Mouse (Mus musculus): Measurements from ENCODE around the gene Auh.

Gene Auh

DNA sequence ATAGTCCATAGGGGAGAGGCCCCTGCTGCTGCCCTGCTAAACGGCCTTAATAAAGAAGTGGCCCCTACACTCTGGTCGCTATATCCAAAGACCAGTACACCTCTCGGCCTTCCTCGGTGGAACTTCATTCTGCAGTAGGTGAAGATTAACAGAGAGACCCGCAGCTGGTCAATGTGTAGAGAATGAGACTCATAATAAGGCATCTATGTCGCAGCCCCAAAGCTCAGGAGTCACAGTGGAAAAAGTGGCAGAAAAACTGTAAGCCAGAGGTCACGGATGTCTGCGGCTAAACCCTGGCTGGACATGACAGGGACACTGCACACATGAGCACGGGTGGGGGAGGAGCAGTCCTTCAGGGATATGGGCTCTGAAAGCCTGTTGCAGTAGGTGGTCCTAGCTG is 39.2 kb downstream of the Auh start:
- in situ Hi-C loops (cut with MboI; ENCODE audit: low pct_unique_long_range_greater_than_20kb in 1 of 2, low sequenced_read_pairs in 2 of 2, unreplicated experiment in 1 of 2) = no loop called here

DNA sequence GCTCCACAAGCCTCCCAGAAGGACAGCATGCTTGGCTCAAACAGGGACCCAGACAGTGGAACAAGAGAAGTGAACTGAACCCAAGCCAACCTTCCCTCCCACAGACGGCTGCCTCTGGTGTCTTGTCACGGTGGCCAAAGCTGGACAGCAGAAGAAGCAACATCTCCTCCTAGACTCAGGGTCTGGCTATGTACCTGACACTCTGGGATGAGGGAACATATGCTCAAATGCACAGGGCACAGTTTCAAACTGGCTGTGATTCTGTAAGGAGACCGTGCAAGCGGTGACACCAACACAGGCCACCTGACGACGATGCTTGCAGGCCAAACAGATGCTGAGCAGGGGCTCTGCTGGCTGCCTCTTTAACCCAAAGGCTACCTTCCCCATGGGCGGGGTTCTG is 42.7 kb downstream of the Auh start:
- in situ Hi-C loops (cut with MboI; ENCODE audit: low pct_unique_long_range_greater_than_20kb in 1 of 2, low sequenced_read_pairs in 2 of 2, unreplicated experiment in 1 of 2) = no loop called here

DNA sequence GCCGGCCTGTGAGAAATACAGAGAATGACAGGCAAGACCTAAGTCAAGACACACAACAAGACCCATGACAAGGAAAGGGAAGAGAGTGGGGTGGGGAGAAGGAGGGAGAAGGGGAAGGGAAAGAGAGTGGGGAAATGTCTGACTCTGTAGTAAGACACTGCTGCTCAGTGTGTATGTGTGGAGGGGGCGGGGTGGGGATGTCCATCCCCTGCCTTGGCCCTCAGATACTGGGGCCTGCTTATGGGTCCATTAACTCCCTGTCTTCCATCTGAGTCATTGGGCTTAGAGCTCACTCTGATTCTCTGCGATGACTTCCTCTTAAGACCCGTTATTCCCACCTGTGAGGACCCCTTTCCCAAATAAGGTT is 45.5 kb downstream of the Auh start:
- in situ Hi-C loops (cut with MboI; ENCODE audit: low pct_unique_long_range_greater_than_20kb in 1 of 2, low sequenced_read_pairs in 2 of 2, unreplicated experiment in 1 of 2) = no loop called here

- in situ Hi-C loops (cut with MboI; ENCODE audit: low pct_unique_long_range_greater_than_20kb in 1 of 2, low sequenced_read_pairs in 2 of 2, unreplicated experiment in 1 of 2) = no loop called here
Measured at GRCm38 (mm10) chr13:52883084-52883959, 46.2 kb downstream of the Auh start.

DNA sequence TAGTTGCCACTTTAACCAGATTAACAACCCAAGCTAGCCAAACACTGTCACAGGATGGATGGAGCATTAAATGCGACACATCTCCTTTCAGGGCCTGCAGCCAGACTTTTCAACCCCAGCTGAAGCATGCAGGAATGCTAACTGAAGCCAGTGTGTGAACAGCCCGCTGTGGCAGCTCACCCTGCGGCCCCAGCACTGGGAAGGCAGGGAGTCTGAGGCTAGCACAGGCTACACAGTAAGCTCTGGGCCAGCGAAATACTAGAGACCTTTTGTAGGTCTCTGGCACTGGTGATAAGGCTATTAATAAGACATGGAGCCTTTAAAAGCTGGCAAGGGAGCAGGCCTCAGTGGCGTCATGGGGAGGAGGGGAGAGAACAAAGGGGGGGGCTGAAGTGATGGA is 49.1 kb downstream of the Auh start:
- in situ Hi-C loops (cut with MboI; ENCODE audit: low pct_unique_long_range_greater_than_20kb in 1 of 2, low sequenced_read_pairs in 2 of 2, unreplicated experiment in 1 of 2) = no loop called here

DNA sequence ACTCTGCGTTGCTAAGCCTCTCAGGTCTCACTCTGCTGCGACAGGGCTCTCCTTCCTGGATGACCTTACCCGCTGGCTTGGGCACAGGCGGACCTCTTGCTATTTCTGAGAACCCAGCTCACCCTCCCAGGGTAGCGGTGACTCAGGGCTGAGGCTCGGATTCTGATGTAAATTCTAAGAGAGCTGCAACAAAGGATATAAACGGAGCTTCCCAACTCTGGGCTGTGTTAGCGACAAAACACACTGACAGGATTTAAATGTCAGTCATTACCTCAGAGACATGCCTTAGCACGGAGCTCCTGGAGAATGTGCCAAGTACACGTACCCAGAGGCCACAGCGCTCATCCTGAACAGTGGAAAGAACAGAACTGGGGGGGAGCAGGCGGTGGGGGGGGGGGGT is 49.6 kb downstream of the Auh start:
- in situ Hi-C loops (cut with MboI; ENCODE audit: low pct_unique_long_range_greater_than_20kb in 1 of 2, low sequenced_read_pairs in 2 of 2, unreplicated experiment in 1 of 2) = no loop called here

GRCm38 (mm10) chr13:52879291-52879690 is 50.2 kb downstream of the Auh start:
- in situ Hi-C loops (cut with MboI; ENCODE audit: low pct_unique_long_range_greater_than_20kb in 1 of 2, low sequenced_read_pairs in 2 of 2, unreplicated experiment in 1 of 2) = no loop called here

GRCm38 (mm10) chr13:52878823-52879222 is 50.7 kb downstream of the Auh start:
- in situ Hi-C loops (cut with MboI; ENCODE audit: low pct_unique_long_range_greater_than_20kb in 1 of 2, low sequenced_read_pairs in 2 of 2, unreplicated experiment in 1 of 2) = no loop called here

- in situ Hi-C loops (cut with MboI; ENCODE audit: low pct_unique_long_range_greater_than_20kb in 1 of 2, low sequenced_read_pairs in 2 of 2, unreplicated experiment in 1 of 2) = no loop called here
Measured at GRCm38 (mm10) chr13:52875541-52876325, 53.7 kb downstream of the Auh start.

DNA sequence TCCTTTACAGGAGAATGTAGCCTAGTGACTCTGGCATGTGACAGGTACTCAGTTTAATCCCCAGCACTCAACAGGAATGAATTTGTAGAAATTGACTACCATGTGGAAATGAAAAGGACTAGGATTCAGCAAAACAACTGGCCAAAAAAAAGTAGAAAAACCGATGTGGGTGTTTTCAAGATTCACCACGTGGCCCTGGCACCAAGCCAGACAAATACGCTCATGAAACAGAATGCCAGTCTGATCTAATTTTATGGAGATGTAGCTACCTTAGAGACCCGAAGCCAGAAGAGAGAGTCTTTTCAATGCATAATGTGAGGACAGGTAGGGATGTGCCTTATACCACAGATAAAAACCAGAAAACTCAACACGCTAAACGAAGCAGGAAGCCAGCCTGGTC is 54.4 kb downstream of the Auh start:
- in situ Hi-C loops (cut with MboI; ENCODE audit: low pct_unique_long_range_greater_than_20kb in 1 of 2, low sequenced_read_pairs in 2 of 2, unreplicated experiment in 1 of 2) = no loop called here

DNA sequence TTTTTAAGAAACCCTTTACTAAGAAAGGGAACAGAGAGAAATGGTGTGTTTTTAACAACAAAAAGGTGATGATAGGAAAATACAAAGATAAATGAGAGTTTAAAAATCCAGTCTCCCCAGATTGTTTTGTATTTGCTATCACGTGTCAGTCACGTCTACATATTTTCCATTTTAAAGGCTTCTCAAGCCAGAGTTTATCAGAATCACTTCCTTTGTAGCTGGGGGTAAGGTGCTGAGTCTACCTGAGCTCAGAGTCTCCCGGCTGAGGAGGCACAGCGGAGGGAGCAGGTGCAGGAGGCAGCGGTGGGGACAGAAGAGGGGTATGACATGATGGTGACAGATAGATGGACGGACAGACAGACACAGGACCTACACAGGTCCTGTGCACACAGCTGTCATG is 55.1 kb downstream of the Auh start:
- in situ Hi-C loops (cut with MboI; ENCODE audit: low pct_unique_long_range_greater_than_20kb in 1 of 2, low sequenced_read_pairs in 2 of 2, unreplicated experiment in 1 of 2) = no loop called here

DNA sequence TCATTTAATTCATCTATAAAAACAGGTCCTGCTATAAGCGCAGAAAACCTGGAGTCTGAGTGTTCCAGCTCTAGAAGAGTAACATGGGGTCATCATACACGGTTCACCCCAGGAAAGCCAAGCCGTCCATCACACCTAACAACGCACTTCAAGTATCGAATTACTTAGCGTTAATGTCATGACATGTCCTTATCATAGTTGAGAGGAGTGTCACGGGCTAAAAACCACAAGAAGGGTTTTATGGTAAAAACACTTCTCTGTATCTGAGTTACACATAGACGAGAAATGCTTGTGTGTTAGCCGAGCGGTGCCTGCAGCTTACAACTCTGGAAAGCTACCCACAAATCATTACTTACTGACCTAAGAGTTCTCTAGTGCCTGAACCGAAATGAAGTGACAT is 55.6 kb downstream of the Auh start:
- in situ Hi-C loops (cut with MboI; ENCODE audit: low pct_unique_long_range_greater_than_20kb in 1 of 2, low sequenced_read_pairs in 2 of 2, unreplicated experiment in 1 of 2) = no loop called here

- in situ Hi-C loops (cut with MboI; ENCODE audit: low pct_unique_long_range_greater_than_20kb in 1 of 2, low sequenced_read_pairs in 2 of 2, unreplicated experiment in 1 of 2) = no loop called here
Measured at GRCm38 (mm10) chr13:52866005-52866792, 63.3 kb downstream of the Auh start.

DNA sequence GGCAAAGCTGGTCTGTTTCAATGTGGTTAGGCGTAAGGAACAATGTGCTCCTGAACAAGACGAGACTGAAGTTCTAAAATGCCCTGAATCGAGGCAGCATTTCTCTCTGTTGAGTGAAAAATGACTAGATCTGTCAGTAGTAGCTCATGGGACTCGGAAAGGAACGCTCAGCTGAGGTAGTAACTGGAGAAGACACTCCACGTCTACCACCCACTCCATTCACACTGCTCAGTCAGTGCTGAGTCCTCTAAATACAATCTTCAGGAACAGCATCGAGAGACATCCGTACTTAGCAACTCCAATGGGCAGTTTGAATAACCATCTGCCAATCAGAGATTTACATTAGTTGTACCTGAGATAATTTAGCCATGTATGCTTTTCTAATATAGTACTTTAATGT is 66.0 kb downstream of the Auh start:
- in situ Hi-C loops (cut with MboI; ENCODE audit: low pct_unique_long_range_greater_than_20kb in 1 of 2, low sequenced_read_pairs in 2 of 2, unreplicated experiment in 1 of 2) = no loop called here

DNA sequence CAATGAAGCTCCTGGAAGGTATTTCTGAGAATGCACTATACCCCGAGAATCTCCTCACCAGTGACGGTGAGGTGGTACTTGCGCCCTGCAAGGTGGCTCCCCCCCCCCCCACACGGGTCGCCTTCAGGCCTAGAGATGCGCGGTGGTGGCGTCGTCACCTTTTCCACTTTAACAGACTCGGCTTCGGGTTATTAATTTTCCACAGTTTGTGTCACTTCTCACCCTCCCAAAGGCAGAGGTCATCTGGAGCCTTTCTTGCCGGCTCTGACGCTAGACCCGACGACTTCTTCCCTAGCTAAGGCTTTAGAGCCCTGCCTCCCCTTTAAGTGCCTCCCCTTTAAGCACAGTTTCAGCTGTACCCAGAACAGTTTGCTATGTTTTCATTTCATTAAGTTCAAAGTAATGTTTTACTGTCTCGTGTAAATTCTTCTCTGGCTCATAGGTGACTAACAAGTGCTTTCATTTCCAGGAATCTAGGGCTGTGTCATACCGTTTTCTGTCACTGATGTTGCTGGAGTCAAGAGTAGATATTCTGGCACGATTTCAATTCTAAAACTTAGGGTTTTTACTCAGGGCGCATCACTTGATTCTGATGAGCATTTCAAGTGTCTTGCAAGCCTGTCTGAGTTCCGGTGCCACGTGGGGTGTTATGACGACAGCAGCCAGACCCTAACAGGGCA is 69.3 kb downstream of the Auh start:
- in situ Hi-C loops (cut with MboI; ENCODE audit: low pct_unique_long_range_greater_than_20kb in 1 of 2, low sequenced_read_pairs in 2 of 2, unreplicated experiment in 1 of 2) = no loop called here

- in situ Hi-C loops (cut with MboI; ENCODE audit: low pct_unique_long_range_greater_than_20kb in 1 of 2, low sequenced_read_pairs in 2 of 2, unreplicated experiment in 1 of 2) = no loop called here
Measured at GRCm38 (mm10) chr13:52859065-52859820, 70.2 kb downstream of the Auh start.

DNA sequence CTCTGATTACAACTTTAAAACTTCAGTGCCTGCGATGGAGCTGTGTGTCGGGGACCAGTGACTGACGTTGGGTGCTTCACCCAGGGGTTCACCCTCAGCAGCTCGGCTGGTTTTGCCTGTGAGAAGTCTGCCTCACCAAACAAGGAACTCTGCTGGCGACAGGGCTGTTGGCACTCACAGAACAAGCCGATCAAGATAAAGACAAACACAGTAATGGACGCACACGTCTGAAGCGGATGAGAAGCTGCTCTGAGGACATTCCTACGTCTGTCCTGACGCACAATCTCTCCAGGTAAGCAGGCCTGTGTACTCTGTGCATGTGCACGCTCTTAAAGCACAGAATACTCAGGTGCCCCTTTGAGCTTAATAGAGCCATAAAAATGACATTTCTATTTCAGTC is 71.1 kb downstream of the Auh start:
- in situ Hi-C loops (cut with MboI; ENCODE audit: low pct_unique_long_range_greater_than_20kb in 1 of 2, low sequenced_read_pairs in 2 of 2, unreplicated experiment in 1 of 2) = no loop called here

GRCm38 (mm10) chr13:52857781-52858180 is 71.7 kb downstream of the Auh start:
- in situ Hi-C loops (cut with MboI; ENCODE audit: low pct_unique_long_range_greater_than_20kb in 1 of 2, low sequenced_read_pairs in 2 of 2, unreplicated experiment in 1 of 2) = no loop called here

Measured in mouse embryonic stem cell (cell line).